Mouse (Mus musculus): ENCODE measurements around the gene Gstt1. TPM values are rescaled to one million over a fixed set of nuclear protein-coding genes. Genes with fewer than 3 reads are reported as not detected.

Gene Gstt1
- polyA plus RNA-seq, 1 experiment, result 31.7 TPM

- TF ChIP-seq POLR2A (IDR thresholded peaks at IDR 0.05; ENCODE audit: extremely low read depth, insufficient read depth, low read length) (no peak), CTCF (IDR thresholded peaks at IDR 0.05; ENCODE audit: extremely low read depth, insufficient read depth, low read length) (no peak)
These were observed 9.2 kb downstream of the Gstt1 start for GRCm38 (mm10) chr10:75789081-75789735.

DNA sequence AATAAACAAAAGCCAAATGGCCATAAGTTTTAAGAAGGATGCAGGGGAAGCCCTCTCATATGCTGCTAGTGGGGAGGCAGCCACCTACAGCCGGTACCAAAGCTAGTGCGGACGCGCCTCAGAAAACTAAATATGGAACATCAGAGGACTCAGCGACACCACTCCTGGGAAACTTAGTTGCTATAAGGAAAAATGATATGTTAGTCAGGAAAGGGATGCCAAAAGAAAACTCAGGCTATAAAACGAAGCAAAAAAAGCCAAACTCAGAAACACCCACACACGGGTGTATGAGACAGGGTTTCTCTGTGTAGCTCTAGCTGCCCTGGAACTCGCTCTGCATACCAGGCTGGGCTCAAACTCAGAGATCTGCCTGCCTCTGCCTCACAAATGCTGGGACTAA lies 10.1 kb downstream of the Gstt1 start:
- Histone ChIP-seq H3K4me3 (ENCODE audit: insufficient read depth, low read length) (no peak overlapping the region), H3K27ac (ENCODE audit: insufficient read depth, low read length) (no peak overlapping the region), H3K4me1 (ENCODE audit: control insufficient read depth, insufficient read depth, low read length) (no peaks in the 10 kb centered on the region)
- TF ChIP-seq POLR2A (IDR thresholded peaks at IDR 0.05; ENCODE audit: extremely low read depth, insufficient read depth, low read length), result no peak
- no peak for TF ChIP-seq CTCF (IDR thresholded peaks at IDR 0.05; ENCODE audit: extremely low read depth, insufficient read depth, low read length)

More at GRCm38 (mm10) chr10:75789081-75789735, 9.2 kb downstream of the Gstt1 start:
- no peak overlapping the region for H3K4me3 ChIP-seq (ENCODE audit: insufficient read depth, low read length)
- H3K27ac ChIP-seq (ENCODE audit: insufficient read depth, low read length), result no peak overlapping the region
- H3K4me1 ChIP-seq (ENCODE audit: control insufficient read depth, insufficient read depth, low read length), result no peaks in the 10 kb centered on the region

DNA sequence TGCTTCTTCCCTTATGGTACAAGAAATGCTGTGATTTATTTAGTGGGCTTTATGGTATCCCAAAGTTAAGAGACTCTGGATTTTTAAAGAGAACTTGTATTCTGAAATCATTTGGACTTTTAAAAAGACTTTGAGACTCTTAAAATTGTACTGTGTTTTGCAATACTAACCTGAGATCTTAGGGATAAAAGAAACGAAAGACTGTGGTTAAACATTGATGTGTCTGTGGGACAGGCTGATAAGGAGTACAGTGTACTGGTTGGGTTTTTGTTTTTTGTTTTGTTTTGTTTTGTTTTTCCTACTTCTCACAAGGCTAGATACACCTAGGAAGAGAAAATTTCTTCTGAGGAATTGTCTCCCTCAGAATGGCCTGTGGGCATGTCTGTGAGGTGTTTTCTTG lies 12.9 kb downstream of the Gstt1 start:
- Histone ChIP-seq H3K4me3 (ENCODE audit: insufficient read depth, low read length) (no peak overlapping the region), H3K4me1 (ENCODE audit: control insufficient read depth, insufficient read depth, low read length) (no peaks in the 10 kb centered on the region), H3K27ac (ENCODE audit: insufficient read depth, low read length) (no peak overlapping the region)
- TF ChIP-seq POLR2A (IDR thresholded peaks at IDR 0.05; ENCODE audit: extremely low read depth, insufficient read depth, low read length) (no peak), CTCF (IDR thresholded peaks at IDR 0.05; ENCODE audit: extremely low read depth, insufficient read depth, low read length) (no peak)

DNA sequence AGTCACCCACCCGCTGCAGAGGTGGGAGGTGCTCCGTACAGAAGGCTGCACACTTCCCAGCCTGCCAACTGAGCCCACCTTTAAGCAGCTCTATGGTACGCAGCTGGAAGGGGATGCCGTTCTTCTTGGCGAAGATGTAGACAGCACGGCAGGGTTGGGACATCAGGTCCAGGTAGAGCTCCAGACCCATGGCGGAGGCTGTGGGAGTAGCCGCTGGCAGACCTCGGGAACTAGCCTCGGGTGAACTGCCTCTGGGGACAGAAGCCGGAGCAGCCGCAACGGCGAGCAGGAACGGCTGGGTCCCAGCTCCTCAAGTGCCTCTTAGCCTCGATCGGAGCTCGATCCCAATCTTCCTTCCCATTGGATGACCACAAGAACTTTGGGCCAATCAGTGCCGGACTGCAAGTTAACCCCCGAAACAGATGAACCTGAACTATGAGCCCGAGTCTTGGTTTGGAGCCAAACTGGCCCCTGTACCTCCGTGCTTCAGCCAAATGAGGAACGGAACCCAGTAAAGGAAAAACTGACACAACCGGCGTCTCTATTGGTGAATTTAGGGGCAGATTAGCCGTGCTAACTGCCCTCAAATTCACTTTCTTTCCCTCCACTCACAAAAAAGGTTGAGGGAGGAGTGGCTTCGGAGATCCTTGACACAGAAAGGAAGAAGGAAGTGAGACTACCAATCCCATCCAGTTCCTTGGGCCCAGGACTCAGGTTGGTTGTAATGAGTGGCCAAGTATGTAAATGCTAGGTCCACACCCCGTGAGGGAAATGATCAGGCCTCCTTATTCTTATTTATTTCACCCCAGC lies 17.4 kb downstream of the Gstt1 start, which contains the start of the genes Gm20441 and Gstt3:
Gene Gm20441 (minus strand): TSS at position 186 of the 810 bp plus-strand sequence.
Gene Gstt3 (minus strand): TSS at position 646 of the 810 bp plus-strand sequence.
- no peaks in the 10 kb centered on the region for H3K4me1 ChIP-seq (ENCODE audit: control insufficient read depth, insufficient read depth, low read length)
- TF ChIP-seq CTCF (IDR thresholded peaks at IDR 0.05; ENCODE audit: extremely low read depth, insufficient read depth, low read length), result no peak
- TF ChIP-seq POLR2A (IDR thresholded peaks at IDR 0.05; ENCODE audit: extremely low read depth, insufficient read depth, low read length), result no peak
- no peak within 1 kb of the TSS for H3K27ac ChIP-seq (ENCODE audit: insufficient read depth, low read length)
- H3K4me3 ChIP-seq (ENCODE audit: insufficient read depth, low read length), result peak within 1 kb of the TSS; percentile 34

DNA sequence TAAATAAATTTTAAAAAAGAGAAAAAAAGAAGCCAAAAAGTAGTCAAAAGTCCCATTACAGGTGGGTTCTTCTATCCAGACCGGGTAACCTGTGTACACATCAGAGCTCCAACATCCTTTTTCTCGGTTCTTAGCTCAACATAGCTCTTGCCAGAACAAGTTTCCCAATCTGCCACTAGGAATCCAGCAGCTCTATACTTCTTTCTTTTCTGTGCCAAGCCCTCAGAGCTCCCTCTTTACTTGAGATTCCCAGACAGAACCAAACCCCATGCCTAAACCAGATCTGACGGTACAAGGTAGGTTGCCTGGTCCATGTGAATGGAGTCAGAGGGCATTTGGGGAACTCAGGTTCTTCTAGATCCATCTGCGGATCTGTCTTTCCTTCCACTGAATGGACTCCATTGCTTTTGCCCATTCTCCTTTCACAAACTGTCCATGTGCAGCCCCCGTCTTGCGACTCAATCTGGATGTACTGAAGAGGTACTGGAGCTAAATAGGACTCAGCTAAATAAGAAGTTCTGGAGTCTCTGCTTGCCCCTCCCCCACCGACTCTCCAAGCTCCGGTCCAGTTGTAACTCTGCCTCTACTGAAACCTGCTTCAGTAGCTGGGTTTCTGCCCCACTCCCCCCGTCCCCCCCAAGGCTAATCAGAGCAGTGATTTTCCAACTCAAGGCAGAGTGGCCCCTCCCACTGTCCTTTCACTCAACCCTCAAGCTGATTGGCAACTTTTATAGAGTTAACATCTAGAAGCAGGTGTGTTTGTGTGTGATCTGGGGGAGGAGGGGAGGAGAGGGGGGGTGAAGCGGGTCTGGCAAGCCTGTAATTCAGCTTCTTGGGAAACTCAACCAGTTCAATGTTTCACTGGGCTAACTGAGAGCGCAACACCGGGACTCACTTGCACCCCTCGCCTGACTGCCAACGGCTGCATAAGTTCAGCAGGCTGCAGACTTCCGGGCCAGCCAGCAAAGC lies 18.9 kb downstream of the Gstt1 start:
- TF ChIP-seq CTCF (IDR thresholded peaks at IDR 0.05; ENCODE audit: extremely low read depth, insufficient read depth, low read length), result no peak
- no peak for TF ChIP-seq POLR2A (IDR thresholded peaks at IDR 0.05; ENCODE audit: extremely low read depth, insufficient read depth, low read length)
- no peak overlapping the region for H3K27ac ChIP-seq (ENCODE audit: insufficient read depth, low read length)
- no peak overlapping the region for H3K4me3 ChIP-seq (ENCODE audit: insufficient read depth, low read length)
- H3K4me1 ChIP-seq (ENCODE audit: control insufficient read depth, insufficient read depth, low read length), result no peaks in the 10 kb centered on the region

GRCm38 (mm10) chr10:75777885-75778284 lies 20.5 kb downstream of the Gstt1 start:
- no peak overlapping the region for H3K4me3 ChIP-seq (ENCODE audit: insufficient read depth, low read length)
- H3K27ac ChIP-seq (ENCODE audit: insufficient read depth, low read length), result no peak overlapping the region
- no peaks in the 10 kb centered on the region for H3K4me1 ChIP-seq (ENCODE audit: control insufficient read depth, insufficient read depth, low read length)
- TF ChIP-seq POLR2A (IDR thresholded peaks at IDR 0.05; ENCODE audit: extremely low read depth, insufficient read depth, low read length) (no peak), CTCF (IDR thresholded peaks at IDR 0.05; ENCODE audit: extremely low read depth, insufficient read depth, low read length) (no peak)

GRCm38 (mm10) chr10:75776562-75776961 lies 21.8 kb downstream of the Gstt1 start:
- no peaks in the 10 kb centered on the region for H3K4me1 ChIP-seq (ENCODE audit: control insufficient read depth, insufficient read depth, low read length)
- TF ChIP-seq POLR2A (IDR thresholded peaks at IDR 0.05; ENCODE audit: extremely low read depth, insufficient read depth, low read length) (no peak), CTCF (IDR thresholded peaks at IDR 0.05; ENCODE audit: extremely low read depth, insufficient read depth, low read length) (no peak)
- H3K27ac ChIP-seq (ENCODE audit: insufficient read depth, low read length), result no peak overlapping the region
- H3K4me3 ChIP-seq (ENCODE audit: insufficient read depth, low read length), result no peak overlapping the region

GRCm38 (mm10) chr10:75774587-75774986 lies 23.8 kb downstream of the Gstt1 start:
- H3K27ac ChIP-seq (ENCODE audit: insufficient read depth, low read length), result no peak overlapping the region
- no peak for TF ChIP-seq POLR2A (IDR thresholded peaks at IDR 0.05; ENCODE audit: extremely low read depth, insufficient read depth, low read length)
- no peak for TF ChIP-seq CTCF (IDR thresholded peaks at IDR 0.05; ENCODE audit: extremely low read depth, insufficient read depth, low read length)
- H3K4me1 ChIP-seq (ENCODE audit: control insufficient read depth, insufficient read depth, low read length), result no peaks in the 10 kb centered on the region
- no peak overlapping the region for H3K4me3 ChIP-seq (ENCODE audit: insufficient read depth, low read length)

GRCm38 (mm10) chr10:75774102-75774501 lies 24.3 kb downstream of the Gstt1 start:
- TF ChIP-seq CTCF (IDR thresholded peaks at IDR 0.05; ENCODE audit: extremely low read depth, insufficient read depth, low read length) (no peak), POLR2A (IDR thresholded peaks at IDR 0.05; ENCODE audit: extremely low read depth, insufficient read depth, low read length) (no peak)
- no peak overlapping the region for H3K4me3 ChIP-seq (ENCODE audit: insufficient read depth, low read length)
- no peak overlapping the region for H3K27ac ChIP-seq (ENCODE audit: insufficient read depth, low read length)
- no peaks in the 10 kb centered on the region for H3K4me1 ChIP-seq (ENCODE audit: control insufficient read depth, insufficient read depth, low read length)
